Mouse (Mus musculus): ENCODE measurements around the gene Ofcc1. TPM values are rescaled to one million over a fixed set of nuclear protein-coding genes. Genes with fewer than 3 reads are reported as not detected.

Ofcc1 gene
- polyA plus RNA-seq, 2 experiments, result 0.08 TPM; not detected in 1

GRCm38 (mm10) chr13:40320814-40321525 lies 40.3 kb downstream of the Ofcc1 start:
- Histone ChIP-seq H3K9me3 (ENCODE audit: control insufficient read depth, low read length) (no peaks in the 10 kb centered on the region), H3K4me3 (replicated peaks; ENCODE audit: low read length) (no peak overlapping the region), H3K27me3 (ENCODE audit: control insufficient read depth, insufficient read depth, low read length) (no peaks in the 10 kb centered on the region), H3K9ac (ENCODE audit: low read depth, low read length, severe bottlenecking) (no peak overlapping the region), H3K36me3 (ENCODE audit: control insufficient read depth, insufficient read depth, low read length) (no peaks in the 10 kb centered on the region), H3K4me2 (replicated peaks; ENCODE audit: low read depth, low read length, severe bottlenecking) (no peak overlapping the region), H3K4me1 (ENCODE audit: control insufficient read depth, insufficient read depth, low read length) (no peaks in the 10 kb centered on the region), H3K27ac (replicated peaks; ENCODE audit: low read depth, low read length) (no peak overlapping the region)
- TF ChIP-seq POLR2A (IDR thresholded peaks at IDR 0.05; ENCODE audit: borderline replicate concordance, extremely low read depth, insufficient read depth, insufficient read length), result no peak
- ATAC-seq (ENCODE audit: low FRiP score, low read depth), result no peak
- 71% methylated on average over 6 of the region's 6 CpGs for WGBS
- DNase-seq (ENCODE audit: low spot score), result no peak

GRCm38 (mm10) chr13:40317731-40318130 lies 43.5 kb downstream of the Ofcc1 start:
- no peaks in the 10 kb centered on the region for H3K9me3 ChIP-seq (ENCODE audit: control insufficient read depth, low read length)
- ATAC-seq (ENCODE audit: low FRiP score, low read depth) (no peak), DNase-seq (ENCODE audit: low spot score) (no peak)
- H3K4me3 ChIP-seq (replicated peaks; ENCODE audit: low read length), result no peak overlapping the region
- H3K27ac ChIP-seq (replicated peaks; ENCODE audit: low read depth, low read length), result no peak overlapping the region
- WGBS, result 95% methylated on average over 2 of the region's 2 CpGs
- H3K4me1 ChIP-seq (ENCODE audit: control insufficient read depth, insufficient read depth, low read length), result no peaks in the 10 kb centered on the region
- no peak overlapping the region for H3K9ac ChIP-seq (ENCODE audit: low read depth, low read length, severe bottlenecking)
- no peaks in the 10 kb centered on the region for H3K36me3 ChIP-seq (ENCODE audit: control insufficient read depth, insufficient read depth, low read length)
- no peaks in the 10 kb centered on the region for H3K27me3 ChIP-seq (ENCODE audit: control insufficient read depth, insufficient read depth, low read length)
- TF ChIP-seq POLR2A (IDR thresholded peaks at IDR 0.05; ENCODE audit: borderline replicate concordance, extremely low read depth, insufficient read depth, insufficient read length), result no peak
- no peak overlapping the region for H3K4me2 ChIP-seq (replicated peaks; ENCODE audit: low read depth, low read length, severe bottlenecking)

- 68% methylated on average over 4 of the region's 4 CpGs for WGBS
Measured at GRCm38 (mm10) chr13:40315158-40315792, 46.0 kb downstream of the Ofcc1 start.

GRCm38 (mm10) chr13:40292891-40293290 lies 68.4 kb downstream of the Ofcc1 start:
- 83% methylated on average over 2 of the region's 2 CpGs for WGBS
- H3K36me3 ChIP-seq (ENCODE audit: control insufficient read depth, insufficient read depth, low read length), result no peaks in the 10 kb centered on the region
- TF ChIP-seq POLR2A (IDR thresholded peaks at IDR 0.05; ENCODE audit: borderline replicate concordance, extremely low read depth, insufficient read depth, insufficient read length), result no peak

More at GRCm38 (mm10) chr13:40315158-40315792, 46.0 kb downstream of the Ofcc1 start:
- Histone ChIP-seq H3K4me2 (replicated peaks; ENCODE audit: low read depth, low read length, severe bottlenecking) (no peak overlapping the region), H3K4me3 (replicated peaks; ENCODE audit: low read length) (no peak overlapping the region), H3K4me1 (ENCODE audit: control insufficient read depth, insufficient read depth, low read length) (no peaks in the 10 kb centered on the region), H3K27ac (replicated peaks; ENCODE audit: low read depth, low read length) (no peak overlapping the region), H3K9ac (ENCODE audit: low read depth, low read length, severe bottlenecking) (no peak overlapping the region), H3K36me3 (ENCODE audit: control insufficient read depth, insufficient read depth, low read length) (no peaks in the 10 kb centered on the region), H3K27me3 (ENCODE audit: control insufficient read depth, insufficient read depth, low read length) (no peaks in the 10 kb centered on the region), H3K9me3 (ENCODE audit: control insufficient read depth, low read length) (no peaks in the 10 kb centered on the region)
- TF ChIP-seq POLR2A (IDR thresholded peaks at IDR 0.05; ENCODE audit: borderline replicate concordance, extremely low read depth, insufficient read depth, insufficient read length), result no peak
- ATAC-seq (ENCODE audit: low FRiP score, low read depth) (no peak), DNase-seq (ENCODE audit: low spot score) (no peak)

GRCm38 (mm10) chr13:40290846-40291245 lies 70.4 kb downstream of the Ofcc1 start:
- H3K4me2 ChIP-seq (replicated peaks; ENCODE audit: low read depth, low read length, severe bottlenecking), result no peak overlapping the region
- no peaks in the 10 kb centered on the region for H3K36me3 ChIP-seq (ENCODE audit: control insufficient read depth, insufficient read depth, low read length)
- no peak overlapping the region for H3K4me3 ChIP-seq (replicated peaks; ENCODE audit: low read length)
- TF ChIP-seq POLR2A (IDR thresholded peaks at IDR 0.05; ENCODE audit: borderline replicate concordance, extremely low read depth, insufficient read depth, insufficient read length), result no peak
- WGBS, result 83% methylated on average over 10 of the region's 10 CpGs
- ATAC-seq (ENCODE audit: low FRiP score, low read depth) (no peak), DNase-seq (ENCODE audit: low spot score) (no peak)
- no peak overlapping the region for H3K9ac ChIP-seq (ENCODE audit: low read depth, low read length, severe bottlenecking)
- no peaks in the 10 kb centered on the region for H3K27me3 ChIP-seq (ENCODE audit: control insufficient read depth, insufficient read depth, low read length)
- H3K9me3 ChIP-seq (ENCODE audit: control insufficient read depth, low read length), result no peaks in the 10 kb centered on the region
- H3K27ac ChIP-seq (replicated peaks; ENCODE audit: low read depth, low read length), result no peak overlapping the region
- 0 out of 2 replicates have a peak, but pooled peaks cover 2% of the 10 kb centered on the region for H3K4me1 ChIP-seq (ENCODE audit: control insufficient read depth, insufficient read depth, low read length)

More at GRCm38 (mm10) chr13:40292891-40293290, 68.4 kb downstream of the Ofcc1 start:
- Histone ChIP-seq H3K4me1 (ENCODE audit: control insufficient read depth, insufficient read depth, low read length) (no peaks in the 10 kb centered on the region), H3K27ac (replicated peaks; ENCODE audit: low read depth, low read length) (no peak overlapping the region), H3K9ac (ENCODE audit: low read depth, low read length, severe bottlenecking) (no peak overlapping the region), H3K4me3 (replicated peaks; ENCODE audit: low read length) (no peak overlapping the region), H3K9me3 (ENCODE audit: control insufficient read depth, low read length) (no peaks in the 10 kb centered on the region), H3K27me3 (ENCODE audit: control insufficient read depth, insufficient read depth, low read length) (no peaks in the 10 kb centered on the region), H3K4me2 (replicated peaks; ENCODE audit: low read depth, low read length, severe bottlenecking) (no peak overlapping the region)
- no peak for DNase-seq (ENCODE audit: low spot score)
- no peak for ATAC-seq (ENCODE audit: low FRiP score, low read depth)
